Mouse (Mus musculus): Measurements from ENCODE around the gene Gucy2g.
A peak's percentile ranks its signal among the peaks of the same experiment; 100 is the strongest.
"Not testable (repeated sequence)": the region's sequence is repeated elsewhere in the genome, so short reads cannot be mapped to it uniquely, and the experiment has no call there.

The Gucy2g gene

DNA sequence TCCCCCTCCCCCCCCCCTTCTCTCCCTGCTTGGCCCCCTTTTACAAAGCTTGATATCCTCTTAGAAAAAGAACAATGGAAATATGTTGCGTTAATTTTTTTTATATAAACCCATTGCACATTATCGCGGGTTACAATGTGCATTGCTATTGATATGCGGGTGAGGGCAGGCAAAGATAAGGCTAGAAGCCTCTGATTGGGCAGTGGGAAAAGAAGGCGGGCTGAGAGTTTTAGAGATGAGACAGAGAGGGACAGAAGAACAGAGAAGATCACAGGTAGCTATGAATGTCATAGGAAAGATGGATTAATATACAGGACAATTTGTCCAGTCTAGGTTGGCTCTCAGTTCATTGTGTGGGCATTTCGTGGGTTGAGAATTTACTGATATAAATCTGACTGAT is 33.8 kb downstream of the Gucy2g start:
- DNase-seq (ENCODE audit: low read depth, low spot score): no peak

- peak; percentile 67 for DNase-seq (ENCODE audit: low read depth, low spot score)
These were observed 34.4 kb downstream of the Gucy2g start for GRCm38 (mm10) chr19:55206482-55207138.

DNA sequence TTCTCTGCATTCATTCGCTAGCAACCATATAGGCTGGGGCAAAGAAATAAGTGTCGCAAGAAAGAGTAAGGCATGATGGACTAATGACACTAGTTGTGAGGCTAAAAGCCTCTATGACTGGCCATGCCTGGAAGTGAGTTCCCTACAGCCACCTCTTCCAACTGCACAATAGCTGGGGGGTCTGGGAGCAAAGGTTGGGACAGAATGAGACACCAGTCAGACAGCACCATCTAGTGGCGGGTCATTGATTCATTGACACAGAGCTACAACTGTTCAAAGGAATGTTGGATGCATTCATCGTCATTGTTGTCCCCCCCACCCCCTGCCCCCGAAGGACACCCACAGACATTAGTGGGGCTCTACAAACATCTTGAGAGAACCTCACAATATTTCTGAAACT is 42.7 kb downstream of the Gucy2g start:
- DNase-seq (ENCODE audit: low read depth, low spot score): peak; percentile 66

- DNase-seq (ENCODE audit: low read depth, low spot score): no peak
These were observed 45.5 kb downstream of the Gucy2g start for GRCm38 (mm10) chr19:55195574-55195973.

DNA sequence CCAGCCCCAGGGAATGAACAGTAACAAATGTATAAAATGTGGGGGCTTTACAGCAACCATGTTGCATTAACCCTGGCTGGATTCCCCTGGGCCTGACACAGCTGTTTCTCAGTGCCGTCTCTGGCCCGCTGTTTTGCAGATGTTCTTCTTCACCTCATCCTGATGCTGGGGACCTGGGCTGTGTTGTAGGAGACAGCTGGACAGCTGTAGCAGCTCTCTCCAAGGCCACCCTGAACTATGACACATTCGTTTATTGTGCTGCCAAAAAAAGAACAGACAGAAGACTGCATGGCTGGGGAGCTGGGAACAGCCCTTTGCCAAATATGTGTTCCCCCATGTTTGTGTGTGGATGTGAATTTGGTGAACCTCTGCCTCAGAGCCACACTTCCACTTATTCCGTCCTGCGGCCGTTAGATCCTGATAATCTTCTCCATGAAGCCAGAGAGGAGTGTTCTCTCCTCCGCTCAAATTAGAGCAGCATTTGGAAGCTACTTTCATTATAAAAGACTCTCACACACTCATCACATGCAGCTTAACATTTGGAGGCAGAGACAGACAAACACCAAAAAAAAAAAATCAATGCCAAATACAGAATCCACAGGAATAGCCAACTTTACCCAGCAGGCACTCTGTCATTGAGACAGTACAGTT is 46.4 kb downstream of the Gucy2g start:
- no peak for DNase-seq (ENCODE audit: low read depth, low spot score)

DNA sequence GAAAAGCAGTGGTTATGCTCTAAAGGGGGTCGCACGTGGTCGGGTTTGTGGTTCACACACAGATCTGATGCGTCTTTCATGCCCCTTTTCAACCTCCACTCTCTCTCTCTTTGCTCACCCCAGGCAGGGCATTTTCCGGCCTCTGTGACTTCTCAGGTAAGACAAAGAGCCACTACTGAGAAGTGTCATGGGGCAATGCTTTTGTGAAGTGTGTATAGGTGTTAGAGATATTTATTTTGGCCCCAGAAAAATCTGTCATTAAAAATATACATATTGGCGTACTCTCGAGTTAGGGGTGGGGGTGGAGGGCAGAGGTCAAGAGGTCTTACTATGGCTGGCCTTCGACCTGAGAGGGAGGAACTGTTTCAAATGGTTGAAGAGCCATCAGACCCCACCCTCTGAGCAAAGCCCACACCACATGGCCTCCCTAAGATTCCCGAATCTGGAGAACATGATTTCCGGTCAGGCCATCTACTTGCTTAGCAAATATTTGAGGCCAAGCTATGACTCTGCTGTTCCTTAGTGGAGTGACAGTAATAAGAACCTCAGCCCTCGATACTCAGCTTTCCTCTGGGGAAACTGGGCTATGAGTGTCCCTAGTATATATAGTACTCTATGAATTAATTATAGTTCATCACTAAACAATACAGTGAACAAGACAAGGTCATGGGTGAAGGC is 47.2 kb downstream of the Gucy2g start:
- DNase-seq (ENCODE audit: low read depth, low spot score): no peak

GRCm38 (mm10) chr19:55192254-55192945 is 48.6 kb downstream of the Gucy2g start:
- DNase-seq (ENCODE audit: low read depth, low spot score): no peak

DNA sequence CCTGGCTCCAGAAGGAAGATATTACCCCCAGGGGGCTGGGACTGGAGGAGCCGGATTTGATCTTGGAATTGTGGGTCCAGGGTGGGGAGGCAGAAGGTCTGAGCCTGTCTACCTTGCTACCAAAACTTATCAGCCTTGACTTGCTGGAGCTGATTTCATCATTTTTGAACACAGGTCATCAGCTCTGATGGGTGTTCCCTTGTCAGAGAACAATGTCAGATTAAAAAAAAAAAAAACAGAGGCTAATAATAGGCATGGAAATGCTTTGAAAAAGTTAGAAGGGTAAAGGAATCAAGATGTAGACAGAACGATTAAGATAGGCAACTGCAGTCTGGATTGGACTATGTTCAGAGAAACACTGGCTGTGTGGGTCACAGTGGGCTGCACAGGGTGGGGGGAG is 49.4 kb downstream of the Gucy2g start:
- no peak for DNase-seq (ENCODE audit: low read depth, low spot score)

DNA sequence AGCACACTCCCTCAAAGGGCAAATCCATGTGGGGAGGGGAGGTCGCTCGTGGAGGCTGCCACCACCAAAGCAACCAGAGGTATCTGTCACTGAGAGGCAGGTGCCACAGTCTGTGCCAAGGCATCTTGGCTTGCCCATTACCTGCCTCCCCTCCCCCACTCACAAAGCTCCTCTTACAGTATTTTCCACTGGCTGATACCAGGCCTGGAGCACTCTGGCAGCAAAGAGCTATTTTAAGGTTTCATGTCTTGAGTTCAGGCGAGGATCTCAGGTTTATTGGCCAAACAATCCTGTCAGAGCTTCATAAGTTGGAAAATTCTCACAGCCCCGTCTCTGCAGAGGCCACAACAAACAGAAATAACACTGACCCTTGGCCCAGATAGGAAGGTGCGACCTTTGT is 51.0 kb downstream of the Gucy2g start:
- no peak for DNase-seq (ENCODE audit: low read depth, low spot score)

GRCm38 (mm10) chr19:55185651-55186050 is 55.4 kb downstream of the Gucy2g start:
- no peak for DNase-seq (ENCODE audit: low read depth, low spot score)

GRCm38 (mm10) chr19:55185074-55185473 is 56.0 kb downstream of the Gucy2g start:
- peak; percentile 20 for DNase-seq (ENCODE audit: low read depth, low spot score)

DNA sequence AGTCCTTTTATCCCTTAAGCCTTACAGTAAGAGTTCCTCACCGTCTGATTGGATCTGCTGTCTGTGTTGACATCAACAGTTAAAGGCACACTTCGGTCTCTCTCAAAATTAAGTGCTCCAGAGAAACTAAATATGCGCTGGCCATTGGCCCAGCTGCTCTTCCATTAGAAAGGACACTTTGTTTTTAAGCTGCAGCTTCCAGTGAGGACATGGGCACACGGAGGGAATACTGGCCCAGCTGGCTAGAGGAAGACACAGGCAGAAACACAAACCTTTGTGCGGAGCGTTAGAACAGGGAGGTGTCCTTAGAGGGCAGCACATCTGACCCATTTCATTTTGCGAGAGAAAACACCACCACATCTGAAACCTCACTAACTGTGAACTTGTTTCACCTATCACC is 56.6 kb downstream of the Gucy2g start:
- no peak for DNase-seq (ENCODE audit: low read depth, low spot score)

DNA sequence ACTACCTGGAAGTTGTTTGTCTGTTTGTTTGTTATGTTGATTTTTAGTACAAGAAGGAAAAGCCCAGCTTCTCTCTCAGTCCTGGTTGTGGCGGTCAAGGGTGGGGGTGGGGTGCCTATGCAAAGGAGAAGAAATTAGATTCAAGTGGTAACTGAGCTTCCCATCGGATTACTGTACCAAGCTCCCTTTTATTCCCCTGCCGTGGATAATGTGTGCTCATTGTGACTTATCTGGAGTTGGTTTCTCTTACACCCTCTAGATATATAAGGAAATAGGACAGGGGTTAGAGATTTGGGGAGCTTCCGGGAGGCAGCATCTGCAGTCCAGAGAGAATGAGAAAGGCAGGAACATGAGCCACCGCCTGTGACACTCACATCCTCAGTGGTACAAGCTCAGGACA is 60.6 kb downstream of the Gucy2g start, which contains the start of gene Tectb:
Gene Tectb (plus strand): TSS at position 301 of the 400 bp plus-strand sequence.
- no peak for DNase-seq (ENCODE audit: low read depth, low spot score)

DNA sequence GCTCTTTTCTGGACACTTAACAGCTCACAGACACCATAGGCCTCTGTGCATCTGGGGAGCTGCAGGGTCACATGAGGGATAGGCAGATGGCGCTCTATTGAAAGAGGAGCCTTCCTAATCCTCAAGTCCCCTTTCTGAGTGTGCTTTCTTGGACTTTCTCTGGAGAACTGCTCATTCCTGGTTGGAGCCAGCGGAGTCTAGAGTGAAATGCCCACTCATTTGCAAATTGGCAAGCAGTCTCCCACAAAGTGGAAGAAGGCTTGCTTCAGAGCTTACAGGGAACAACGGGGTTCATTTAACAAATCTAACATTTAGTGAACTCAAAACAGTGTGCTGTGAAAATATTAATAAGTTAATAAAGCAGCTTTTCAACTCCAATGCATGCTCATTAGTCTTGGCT is 63.9 kb downstream of the Gucy2g start:
- no peak for DNase-seq (ENCODE audit: low read depth, low spot score)

- DNase-seq (ENCODE audit: low read depth, low spot score): no peak
These were observed 69.5 kb downstream of the Gucy2g start for GRCm38 (mm10) chr19:55171585-55171984.

DNA sequence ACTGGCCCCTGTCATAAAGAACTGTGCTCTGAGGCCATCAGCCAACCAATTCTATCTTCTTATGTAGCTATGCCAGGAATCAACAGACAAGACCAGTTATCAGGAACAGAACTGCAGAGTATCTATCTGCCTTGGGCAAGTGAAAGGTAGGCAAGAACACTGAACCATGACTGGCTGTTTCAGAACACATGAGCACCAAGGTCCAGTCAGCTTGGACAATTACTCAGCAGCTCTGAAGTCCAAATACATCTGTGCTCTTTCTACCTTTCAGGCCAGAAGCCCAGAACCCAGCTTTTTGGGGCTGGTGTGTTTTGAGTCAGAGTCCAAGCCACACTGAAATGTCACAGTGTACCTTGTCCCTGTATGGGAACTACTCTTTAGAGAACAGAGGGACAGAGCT is 70.6 kb downstream of the Gucy2g start:
- DNase-seq (ENCODE audit: low read depth, low spot score): no peak

GRCm38 (mm10) chr19:55169236-55169729 is 71.8 kb downstream of the Gucy2g start:
- DNase-seq (ENCODE audit: low read depth, low spot score): not testable (repeated sequence)

DNA sequence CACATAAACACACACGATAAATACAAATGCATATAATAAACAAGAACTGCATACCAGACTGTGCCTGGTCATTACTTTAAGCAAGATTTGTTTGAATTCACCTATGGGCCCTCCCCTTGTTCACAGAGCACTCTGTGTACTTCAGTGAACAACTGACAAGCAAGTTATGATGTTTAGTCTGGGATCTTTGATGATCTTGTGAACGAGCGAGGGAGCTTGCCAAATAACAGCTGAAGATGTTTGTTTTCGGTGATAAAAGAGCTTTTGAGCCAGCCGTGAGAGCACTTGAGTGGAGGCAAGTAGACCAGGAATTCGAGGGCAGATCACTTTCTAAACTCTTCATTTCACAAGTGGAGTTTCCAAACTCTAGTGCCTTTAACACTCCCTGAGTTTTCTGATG is 72.7 kb downstream of the Gucy2g start:
- no peak for DNase-seq (ENCODE audit: low read depth, low spot score)

DNA sequence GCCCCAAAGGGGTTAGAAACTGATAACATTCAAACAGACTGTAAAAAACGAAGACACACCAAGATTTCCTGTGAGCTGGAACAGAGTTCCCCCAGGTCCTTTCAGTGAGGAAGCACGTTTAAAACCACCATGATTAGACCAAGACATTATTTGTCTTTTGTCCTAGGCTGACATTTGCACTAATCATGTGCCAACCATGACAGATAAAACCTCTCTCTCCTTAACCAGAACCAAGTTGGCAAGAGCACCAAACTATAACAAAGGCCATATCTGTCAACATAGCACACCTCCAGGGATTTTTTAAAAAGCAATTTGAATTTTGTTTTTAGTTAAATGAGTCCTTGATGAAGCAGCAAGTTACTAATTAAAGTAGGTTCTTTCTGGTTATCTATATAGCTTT is 73.3 kb downstream of the Gucy2g start:
- no peak for DNase-seq (ENCODE audit: low read depth, low spot score)

DNA sequence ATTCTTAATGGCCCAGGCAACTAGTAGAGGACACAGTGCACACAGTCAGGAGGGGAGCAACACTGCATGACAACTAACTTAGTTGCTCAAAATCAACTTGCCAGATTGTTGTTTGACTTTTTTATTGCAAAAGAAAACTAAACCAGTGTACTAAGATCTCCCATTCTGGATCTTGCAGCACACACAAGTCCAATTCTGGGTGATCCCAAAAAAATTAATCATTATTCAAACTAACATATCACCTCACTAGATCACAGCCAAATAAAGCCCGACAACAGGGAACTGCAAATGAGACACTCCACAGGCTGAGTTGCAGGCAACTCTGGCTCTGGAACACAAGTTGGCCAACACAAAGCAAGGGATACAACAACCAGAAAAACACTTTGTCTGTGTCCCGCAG is 74.3 kb downstream of the Gucy2g start:
- DNase-seq (ENCODE audit: low read depth, low spot score): no peak

DNA sequence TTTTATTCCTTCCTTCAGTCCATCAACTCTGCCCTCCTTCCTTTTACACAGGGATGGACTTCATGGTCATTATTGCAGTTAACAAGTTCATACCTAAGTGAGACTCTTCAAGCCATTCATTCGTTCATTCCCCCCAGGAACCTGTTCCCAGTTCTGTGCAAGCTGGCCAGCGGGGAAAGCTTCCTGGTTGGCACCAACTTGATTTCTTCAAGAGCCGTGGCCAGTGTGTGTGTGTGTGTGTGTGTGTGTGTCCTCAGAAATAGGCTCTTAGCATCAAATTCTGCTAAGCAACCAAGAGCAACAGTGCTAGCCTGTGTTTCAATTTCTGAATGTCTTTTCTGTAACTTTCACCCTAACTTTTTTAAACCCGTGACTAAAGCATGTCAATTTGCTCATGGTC is 75.1 kb downstream of the Gucy2g start:
- DNase-seq (ENCODE audit: low read depth, low spot score): no peak

DNA sequence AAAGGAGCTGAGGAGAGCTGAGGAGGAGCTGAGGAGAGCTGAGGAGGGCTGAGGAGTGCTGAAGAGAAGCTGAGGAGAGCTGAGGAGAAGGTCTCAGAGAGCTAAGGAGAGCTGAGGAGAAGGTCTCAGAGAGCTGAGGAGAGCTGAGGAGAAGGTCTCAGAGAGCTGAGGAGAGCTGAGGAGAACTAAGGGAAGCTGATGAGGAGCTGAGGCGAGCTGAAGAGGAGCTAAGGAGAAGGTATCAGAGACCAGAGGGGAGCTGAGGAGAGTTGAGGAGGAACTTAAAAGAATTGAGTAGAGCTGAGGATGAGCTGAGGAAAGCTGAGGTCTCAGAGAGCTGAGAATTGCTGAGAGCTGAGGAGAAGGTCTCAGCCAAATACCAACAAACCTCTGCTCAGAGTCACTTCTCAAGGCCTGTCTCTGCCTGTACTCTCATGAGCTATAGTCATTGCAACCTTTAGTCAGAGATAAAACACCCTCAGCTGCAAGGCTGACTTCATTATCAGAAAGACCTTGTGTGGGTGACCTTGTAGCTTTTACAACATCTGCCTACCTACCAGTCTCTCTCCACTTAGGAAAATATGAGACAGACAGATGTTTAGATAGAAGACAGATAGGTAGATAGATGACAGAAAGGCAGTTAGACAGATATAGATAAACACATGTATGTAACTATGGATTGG is 75.7 kb downstream of the Gucy2g start:
- no peak for DNase-seq (ENCODE audit: low read depth, low spot score)
